Mouse (Mus musculus) midbrain, embryonic 11.5 days (tissue): Measurements from ENCODE around the gene Dio2. TPM values are rescaled to one million over a fixed set of nuclear protein-coding genes. Genes with fewer than 3 reads are reported as not detected.

Source experiments
- ATAC-seq: fragments of 200-750 bp; cut with Nextera tagmentation; 2 replicates; pipeline ENCODE4 v1.8.0; 2017; ENCODE audit warnings: moderate TSS enrichment, moderate library complexity; ENCODE audit not compliant: low FRiP score
- DNase-seq: peaks from one replicate; pipeline ENCODE4 v3.0.0; 2015; ENCODE audit warnings: low spot score; ENCODE audit errors: missing footprints
- H3K27ac ChIP-seq: fragments of 300-500 bp; sonication (generic); 2 replicates; pipeline ENCODE4 v1.5.1; 2014; ENCODE audit warnings: low read depth, low read length
- H3K27me3 ChIP-seq: fragments of 300-500 bp; sonication (generic); 2 replicates; pipeline ENCODE4 v1.6.1; 2014; ENCODE audit warnings: mild to moderate bottlenecking, low read length, moderate library complexity, mixed read lengths; ENCODE audit not compliant: control insufficient read depth, insufficient read depth
- H3K36me3 ChIP-seq: fragments of 300-500 bp; sonication (generic); 2 replicates; pipeline ENCODE4 v1.6.1; 2014; ENCODE audit warnings: mild to moderate bottlenecking, low read length, moderate library complexity, mixed read lengths; ENCODE audit not compliant: control insufficient read depth, insufficient read depth
- H3K4me1 ChIP-seq: fragments of 300-500 bp; sonication (generic); 2 replicates; pipeline ENCODE4 v1.6.1; 2014; ENCODE audit warnings: low read length; ENCODE audit not compliant: control insufficient read depth, insufficient read depth
- H3K4me2 ChIP-seq: fragments of 300-500 bp; sonication (generic); 2 replicates; pipeline ENCODE4 v1.6.1; 2014; ENCODE audit warnings: mild to moderate bottlenecking, moderate library complexity
- H3K4me3 ChIP-seq: fragments of 300-500 bp; sonication (generic); 2 replicates; pipeline ENCODE4 v1.5.1; 2014; ENCODE audit warnings: low read depth, low read length
- H3K9ac ChIP-seq: fragments of 300-500 bp; sonication (generic); 2 replicates; pipeline ENCODE4 v1.6.1; 2014; ENCODE audit warnings: low read length
- H3K9me3 ChIP-seq: fragments of 300-500 bp; sonication (generic); 2 replicates; pipeline ENCODE4 v1.6.1; 2016; ENCODE audit warnings: low read length; ENCODE audit not compliant: control insufficient read depth
- WGBS: fragments of 180-500 bp; shearing (Covaris S2); extraction: QIAGEN DNeasy Blood & Tissue Kit; methylation state at CpG from one replicate; pipeline ENCODE4 v1.1.7; 2014; 5-methylcytosine and 5-hydroxymethylcytosine counted together
- polyA plus RNA-seq: library from polyadenylated mRNA; unstranded; fragments of >200 nt; fragmentation: Nextera tagmentation; extraction: Ambion mirVana; gene quantifications from 2 replicates; pipeline ENCODE4 v1.2.1, GENCODE M21; 2014

Dio2 gene
- polyA plus RNA-seq, result 0.72 and 1.1 TPM in 2 replicates

- Histone ChIP-seq H3K9me3 (no peaks in the 10 kb centered on the region), H3K27ac (no peak within 1 kb of the TSS), H3K27me3 (no peaks in the 10 kb centered on the region), H3K4me3 (no peak within 1 kb of the TSS), H3K36me3 (no peaks in the 10 kb centered on the region), H3K9ac (no peak within 1 kb of the TSS), H3K4me2 (no peak within 1 kb of the TSS), H3K4me1 (no peaks in the 10 kb centered on the region)
- DNase-seq (no peak), ATAC-seq (no peak)
- WGBS, result 23% methylated on average over 10 of the region's 10 CpGs
Measured at GRCm38 (mm10) chr12:90738388-90739223, at the start of gene Dio2. Gene Dio2, minus strand, starts transcription at chr12:90738438.

- no peaks in the 10 kb centered on the region for H3K4me1 ChIP-seq
- no peak overlapping the region for H3K27ac ChIP-seq
- WGBS, result 86% methylated on average over 4 of the region's 4 CpGs
- H3K9me3 ChIP-seq, result no peaks in the 10 kb centered on the region
- no peak overlapping the region for H3K4me2 ChIP-seq
- ATAC-seq, result no peak
- DNase-seq, result no peak
- H3K9ac ChIP-seq, result no peak overlapping the region
- no peaks in the 10 kb centered on the region for H3K36me3 ChIP-seq
- no peaks in the 10 kb centered on the region for H3K27me3 ChIP-seq
- no peak overlapping the region for H3K4me3 ChIP-seq
Measured at GRCm38 (mm10) chr12:90781438-90781837, 43.2 kb upstream of the Dio2 start.

DNA sequence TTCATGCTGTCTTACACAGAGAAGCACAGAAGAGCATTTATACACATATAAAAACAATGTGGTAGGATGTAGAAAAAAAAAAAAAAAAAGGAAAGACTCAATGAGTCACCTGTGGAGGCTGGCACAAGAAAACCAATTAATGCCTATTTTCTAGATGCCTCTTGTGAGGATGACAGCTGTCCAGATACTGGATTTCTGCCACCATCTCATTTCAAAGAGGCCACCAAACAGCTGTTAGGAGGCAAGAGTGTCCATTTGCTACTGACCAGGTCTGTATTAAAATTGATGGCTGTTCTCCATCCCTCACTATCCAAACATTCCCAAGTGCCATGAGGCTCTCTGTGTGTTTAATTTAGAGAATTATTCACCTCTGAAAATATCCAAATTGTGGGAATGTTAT is 6.5 kb upstream of the Dio2 start:
- no peaks in the 10 kb centered on the region for H3K4me1 ChIP-seq
- no peaks in the 10 kb centered on the region for H3K9me3 ChIP-seq
- no peaks in the 10 kb centered on the region for H3K27me3 ChIP-seq
- no peak overlapping the region for H3K4me3 ChIP-seq
- DNase-seq (no peak), ATAC-seq (no peak)
- no peak overlapping the region for H3K27ac ChIP-seq
- H3K4me2 ChIP-seq, result no peak overlapping the region
- no peaks in the 10 kb centered on the region for H3K36me3 ChIP-seq
- H3K9ac ChIP-seq, result no peak overlapping the region

DNA sequence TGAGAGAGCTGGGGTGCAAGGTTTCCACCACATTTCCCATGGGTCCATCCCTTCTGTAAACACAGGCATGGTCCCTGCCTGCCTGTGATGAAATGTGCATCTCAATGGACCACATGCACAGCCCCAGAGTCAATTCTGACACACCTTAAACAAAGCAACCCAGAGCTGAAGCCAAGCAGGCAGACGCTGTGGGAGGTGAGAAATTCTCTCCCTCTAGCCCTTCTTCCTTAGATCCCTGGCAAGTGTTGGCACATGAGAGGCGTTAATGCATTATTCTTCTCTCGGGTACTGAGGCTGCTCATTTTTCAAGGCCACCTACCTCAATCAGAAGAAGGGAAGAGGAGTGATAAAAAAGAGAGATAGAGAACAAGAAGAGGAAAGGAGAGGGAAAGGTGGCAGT is 5.4 kb upstream of the Dio2 start:
- Histone ChIP-seq H3K36me3 (no peaks in the 10 kb centered on the region), H3K27me3 (no peaks in the 10 kb centered on the region), H3K9me3 (no peaks in the 10 kb centered on the region), H3K4me2 (no peak overlapping the region), H3K9ac (no peak overlapping the region), H3K4me1 (no peaks in the 10 kb centered on the region), H3K27ac (no peak overlapping the region), H3K4me3 (no peak overlapping the region)
- DNase-seq, result no peak
- no peak for ATAC-seq
- 71% methylated on average over 3 of the region's 3 CpGs for WGBS

DNA sequence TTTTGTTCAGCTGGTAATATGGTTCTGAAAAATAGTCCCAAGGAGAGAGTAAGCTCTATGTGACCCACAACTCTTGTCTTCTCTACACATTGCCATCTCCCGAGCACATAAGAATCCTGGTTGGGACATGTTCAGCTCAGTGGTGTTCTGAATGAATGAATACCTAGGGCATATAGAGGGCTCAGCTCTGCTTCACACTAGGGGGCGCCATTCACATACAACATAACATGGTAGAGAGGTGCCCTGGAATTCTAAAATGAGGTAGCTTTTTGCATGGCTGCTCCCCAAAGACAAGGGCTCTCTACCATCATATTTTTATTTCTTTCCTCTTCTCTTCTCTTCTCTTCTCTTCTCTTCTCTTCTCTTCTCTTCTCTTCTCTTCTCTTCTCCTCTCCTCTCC is 2.2 kb upstream of the Dio2 start:
- no peak overlapping the region for H3K9ac ChIP-seq
- WGBS, result 39% methylated on average over 2 of the region's 2 CpGs

GRCm38 (mm10) chr12:90737932-90738331 is 306 bp downstream of the Dio2 start:
- Histone ChIP-seq H3K9ac (no peak overlapping the region), H3K4me3 (no peak overlapping the region), H3K36me3 (no peaks in the 10 kb centered on the region), H3K4me2 (no peak overlapping the region), H3K4me1 (no peaks in the 10 kb centered on the region), H3K9me3 (no peaks in the 10 kb centered on the region), H3K27me3 (no peaks in the 10 kb centered on the region), H3K27ac (no peak overlapping the region)
- DNase-seq (no peak), ATAC-seq (no peak)
- 89% methylated on average over 13 of the region's 13 CpGs for WGBS

More for the DNA sequence above, 2.2 kb upstream of the Dio2 start:
- Histone ChIP-seq H3K4me3 (no peak overlapping the region), H3K27me3 (no peaks in the 10 kb centered on the region), H3K4me2 (no peak overlapping the region), H3K27ac (no peak overlapping the region), H3K36me3 (no peaks in the 10 kb centered on the region), H3K4me1 (no peaks in the 10 kb centered on the region), H3K9me3 (no peaks in the 10 kb centered on the region)
- ATAC-seq, result no peak; the same call in 1 of the 2 replicates
- DNase-seq, result peak; percentile 87

- no peak for DNase-seq
- H3K4me1 ChIP-seq, result no peaks in the 10 kb centered on the region
- H3K36me3 ChIP-seq, result no peaks in the 10 kb centered on the region
- no peaks in the 10 kb centered on the region for H3K27me3 ChIP-seq
- H3K9me3 ChIP-seq, result no peaks in the 10 kb centered on the region
- no peak overlapping the region for H3K4me2 ChIP-seq
- 89% methylated on average over 6 of the region's 6 CpGs for WGBS
- no peak for ATAC-seq
- no peak overlapping the region for H3K4me3 ChIP-seq
- H3K9ac ChIP-seq, result no peak overlapping the region
- H3K27ac ChIP-seq, result no peak overlapping the region
Measured at GRCm38 (mm10) chr12:90735447-90735846, 2.8 kb downstream of the Dio2 start.

- H3K36me3 ChIP-seq, result no peaks in the 10 kb centered on the region
- ATAC-seq (no peak), DNase-seq (no peak)
- H3K9ac ChIP-seq, result no peak overlapping the region
- no peak overlapping the region for H3K4me2 ChIP-seq
- WGBS, result 89% methylated on average over 5 of the region's 5 CpGs
- no peaks in the 10 kb centered on the region for H3K9me3 ChIP-seq
- no peak overlapping the region for H3K27ac ChIP-seq
- H3K4me3 ChIP-seq, result no peak overlapping the region
- H3K4me1 ChIP-seq, result no peaks in the 10 kb centered on the region
- H3K27me3 ChIP-seq, result no peaks in the 10 kb centered on the region
Measured at GRCm38 (mm10) chr12:90734503-90734902, 3.7 kb downstream of the Dio2 start.

GRCm38 (mm10) chr12:90733721-90734120 is 4.5 kb downstream of the Dio2 start:
- Histone ChIP-seq H3K4me3 (no peak overlapping the region), H3K36me3 (no peaks in the 10 kb centered on the region), H3K9ac (no peak overlapping the region), H3K27ac (no peak overlapping the region), H3K4me2 (no peak overlapping the region), H3K9me3 (no peaks in the 10 kb centered on the region), H3K27me3 (no peaks in the 10 kb centered on the region), H3K4me1 (no peaks in the 10 kb centered on the region)
- ATAC-seq (no peak), DNase-seq (no peak)
- 84% methylated on average over 6 of the region's 6 CpGs for WGBS
